Mouse (Mus musculus) forebrain, postnatal 0 days (tissue): ENCODE data around the gene Tecpr2. TPM values are rescaled to one million over a fixed set of nuclear protein-coding genes. Genes with fewer than 3 reads are reported as not detected.

Experiments used
- ATAC-seq: fragments of 200-750 bp; cut with Nextera tagmentation; 2 replicates; pipeline ENCODE4 v1.8.0; 2017; ENCODE audit warnings: mild to moderate bottlenecking, moderate library complexity
- DNase-seq: peaks from one replicate; pipeline ENCODE4 v3.0.0-alpha.2; 2015
- H3K27ac ChIP-seq: fragments of 300-500 bp; sonication (generic); 2 replicates; pipeline ENCODE4 v1.5.1; 2014; ENCODE audit warnings: low read depth, mild to moderate bottlenecking, antibody characterized with exemption, low read length, moderate library complexity, mixed read lengths
- H3K27me3 ChIP-seq: fragments of 300-500 bp; sonication (generic); 2 replicates; pipeline ENCODE4 v1.6.1; 2014; ENCODE audit warnings: mild to moderate bottlenecking, low read length, mixed read lengths; ENCODE audit not compliant: insufficient read depth
- H3K36me3 ChIP-seq: fragments of 300-500 bp; sonication (generic); 2 replicates; pipeline ENCODE4 v1.6.1; 2014; ENCODE audit warnings: mild to moderate bottlenecking, moderate library complexity; ENCODE audit not compliant: insufficient read depth
- H3K4me1 ChIP-seq: fragments of 300-500 bp; sonication (generic); 2 replicates; pipeline ENCODE4 v1.6.1; 2014; ENCODE audit warnings: antibody characterized with exemption; ENCODE audit not compliant: insufficient read depth
- H3K4me2 ChIP-seq: fragments of 300-500 bp; sonication (generic); 2 replicates; pipeline ENCODE4 v1.6.1; 2014; ENCODE audit warnings: low read depth, mild to moderate bottlenecking, moderate library complexity
- H3K4me3 ChIP-seq: fragments of 300-500 bp; sonication (generic); 2 replicates; pipeline ENCODE4 v1.5.1; 2014; ENCODE audit warnings: low read depth, low read length, mixed read lengths
- H3K9ac ChIP-seq: fragments of 300-500 bp; sonication (generic); 2 replicates; pipeline ENCODE4 v1.6.1; 2014; ENCODE audit warnings: mild to moderate bottlenecking
- H3K9me3 ChIP-seq: fragments of 300-500 bp; sonication (generic); 2 replicates; pipeline ENCODE4 v1.6.1; 2016; ENCODE audit warnings: low read length
- CTCF ChIP-seq: sonication (generic); IDR thresholded peaks from 2 replicates; pipeline ENCODE4 v1.5.1; 2016; ENCODE audit warnings: antibody characterized with exemption, control low read depth, low read depth
- WGBS: fragments of 180-500 bp; shearing (Covaris S2); extraction: QIAGEN DNeasy Blood & Tissue Kit; methylation state at CpG from one replicate; pipeline ENCODE4 v1.1.7; 2014; 5-methylcytosine and 5-hydroxymethylcytosine counted together
- polyA plus RNA-seq: library from polyadenylated mRNA; unstranded; fragments of >200 nt; fragmentation: Nextera tagmentation; extraction: Ambion mirVana; gene quantifications from 2 replicates; pipeline ENCODE4 v1.2.1, GENCODE M21; 2015
- total RNA-seq: library from RNA; depleted of rRNA; stranded (reverse); fragments of >200 nt; gene quantifications from 2 replicates; pipeline ENCODE4 v1.2.3, GENCODE M21; 2014

The Tecpr2 gene
- total and polyA plus RNA-seq, 2 experiments from 2014 or later, result 5.6 to 25.6 TPM

DNA sequence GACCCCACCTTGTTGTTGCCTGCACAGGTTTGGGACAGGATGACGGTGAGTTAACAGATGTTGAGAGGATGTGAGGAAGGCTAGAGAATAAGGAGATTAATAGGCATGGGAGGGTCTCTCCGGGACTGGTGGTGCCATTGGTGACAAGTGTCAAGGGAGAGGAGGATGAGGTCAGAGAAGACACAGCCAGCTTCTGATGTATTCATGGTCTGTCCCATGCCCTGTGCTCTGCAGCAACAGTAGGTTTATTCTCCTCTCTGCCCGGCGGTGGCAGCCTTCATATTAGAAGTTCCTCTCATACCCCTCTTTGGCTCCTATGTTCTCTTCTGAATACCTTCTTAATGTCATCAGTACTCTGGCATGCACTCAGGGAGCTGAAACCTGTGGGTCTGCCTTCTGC is 31.2 kb downstream of the Tecpr2 start:
- Histone ChIP-seq H3K36me3 (peaks cover 44% of the 10 kb centered on the region), H3K4me2 (no peak overlapping the region), H3K27ac (no peak overlapping the region), H3K9ac (no peak overlapping the region), H3K4me3 (no peak overlapping the region), H3K27me3 (no peaks in the 10 kb centered on the region), H3K9me3 (no peaks in the 10 kb centered on the region), H3K4me1 (no peaks in the 10 kb centered on the region)
- DNase-seq (no peak), ATAC-seq (no peak)
- WGBS, result 96% methylated on average over 4 of the region's 4 CpGs
- TF ChIP-seq CTCF, result no peak

DNA sequence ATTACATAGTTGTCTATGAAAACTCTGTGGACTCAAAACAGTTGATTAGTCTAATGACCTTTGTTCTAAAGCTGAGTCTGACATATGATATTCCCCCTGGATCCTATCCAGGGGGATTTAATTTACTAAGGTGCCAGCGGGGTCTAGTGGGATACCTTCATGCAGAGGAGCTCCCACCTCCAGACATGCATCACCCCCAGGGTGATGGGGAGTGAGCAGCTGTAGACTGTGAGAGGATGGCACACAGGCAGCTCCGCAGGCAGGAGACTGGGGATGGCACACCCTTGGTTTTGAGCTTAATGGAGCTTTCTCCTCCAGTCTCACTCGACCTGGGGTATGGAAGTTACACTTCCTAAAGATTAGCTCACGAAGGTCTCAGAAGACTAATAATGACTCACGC is 32.5 kb downstream of the Tecpr2 start:
- DNase-seq, result no peak
- 84% methylated on average over 5 of the region's 5 CpGs for WGBS

DNA sequence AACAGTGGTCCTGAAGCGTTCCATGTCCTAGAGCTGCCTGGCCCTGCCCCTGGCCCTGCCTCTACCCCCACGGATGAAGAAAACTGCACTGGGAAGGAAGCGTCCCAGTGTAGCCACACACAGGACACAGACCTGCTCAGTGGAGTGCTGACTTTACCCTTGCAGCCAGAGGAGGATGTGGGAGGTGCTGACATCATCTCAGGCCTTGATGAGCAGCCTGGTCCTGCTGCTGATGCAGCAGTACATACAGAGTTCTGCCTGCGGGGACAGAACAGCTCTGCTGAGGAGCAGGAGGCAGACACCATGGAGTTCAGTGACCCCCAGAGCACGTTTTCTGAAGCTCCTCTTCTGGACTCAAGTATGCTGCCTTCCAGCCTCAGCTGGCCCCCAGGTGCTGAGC is 43.8 kb downstream of the Tecpr2 start:
- TF ChIP-seq CTCF, result no peak
- H3K4me3 ChIP-seq, result no peak overlapping the region
- ATAC-seq (no peak), DNase-seq (no peak)
- H3K27me3 ChIP-seq, result no peaks in the 10 kb centered on the region
- 83% methylated on average over 5 of the region's 5 CpGs for WGBS
- H3K9me3 ChIP-seq, result no peaks in the 10 kb centered on the region
- peaks cover 51% of the 10 kb centered on the region for H3K36me3 ChIP-seq
- H3K4me2 ChIP-seq, result no peak overlapping the region
- H3K27ac ChIP-seq, result no peak overlapping the region
- H3K4me1 ChIP-seq, result no peaks in the 10 kb centered on the region
- H3K9ac ChIP-seq, result no peak overlapping the region

More for the DNA sequence above, 32.5 kb downstream of the Tecpr2 start:
- Histone ChIP-seq H3K9ac (no peak overlapping the region), H3K36me3 (peaks cover 34% of the 10 kb centered on the region), H3K9me3 (no peaks in the 10 kb centered on the region), H3K4me2 (no peak overlapping the region), H3K4me1 (no peaks in the 10 kb centered on the region), H3K27ac (no peak overlapping the region), H3K27me3 (no peaks in the 10 kb centered on the region), H3K4me3 (no peak overlapping the region)
- no peak for ATAC-seq
- TF ChIP-seq CTCF, result no peak

DNA sequence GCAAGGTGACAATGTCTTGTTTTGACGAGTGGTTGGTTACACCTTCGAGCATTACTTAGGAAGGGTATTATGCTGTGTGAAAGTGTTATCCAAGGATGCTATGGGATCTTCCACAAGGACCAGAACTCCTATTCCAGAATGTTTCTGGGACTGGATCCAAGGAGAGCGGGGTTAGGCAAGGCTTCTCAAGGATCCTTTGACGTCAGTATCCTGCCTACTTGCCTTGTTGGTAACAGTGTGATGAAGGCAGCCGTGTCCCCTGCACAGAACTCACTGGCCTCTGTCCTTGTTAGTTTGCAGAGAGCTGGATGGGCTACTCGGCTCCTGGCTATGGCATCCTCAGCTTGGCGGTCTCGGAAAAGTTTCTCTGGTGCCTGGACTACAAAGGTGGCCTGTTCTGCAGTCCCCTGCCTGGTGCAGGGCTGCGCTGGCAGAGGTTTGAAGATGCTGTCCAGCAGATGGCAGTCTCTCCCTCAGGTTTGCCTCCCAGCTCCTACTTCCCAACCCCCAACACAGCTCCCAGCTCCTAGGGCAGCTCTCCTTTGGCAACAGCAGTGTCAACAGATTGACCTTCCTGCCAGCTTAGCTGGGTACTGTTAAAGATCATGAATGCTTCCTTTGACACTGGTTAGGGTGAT is 47.0 kb downstream of the Tecpr2 start:
- H3K27me3 ChIP-seq, result no peaks in the 10 kb centered on the region
- peak; percentile 97 for ATAC-seq
- peak; percentile 88 for TF ChIP-seq CTCF
- H3K4me1 ChIP-seq, result no peaks in the 10 kb centered on the region
- peaks cover 53% of the 10 kb centered on the region for H3K36me3 ChIP-seq
- H3K4me3 ChIP-seq, result no peak overlapping the region
- no peaks in the 10 kb centered on the region for H3K9me3 ChIP-seq
- H3K4me2 ChIP-seq, result no peak overlapping the region
- DNase-seq, result peak; percentile 83
- H3K27ac ChIP-seq, result no peak overlapping the region
- H3K9ac ChIP-seq, result no peak overlapping the region
- WGBS, result 53% methylated on average over 9 of the region's 9 CpGs

DNA sequence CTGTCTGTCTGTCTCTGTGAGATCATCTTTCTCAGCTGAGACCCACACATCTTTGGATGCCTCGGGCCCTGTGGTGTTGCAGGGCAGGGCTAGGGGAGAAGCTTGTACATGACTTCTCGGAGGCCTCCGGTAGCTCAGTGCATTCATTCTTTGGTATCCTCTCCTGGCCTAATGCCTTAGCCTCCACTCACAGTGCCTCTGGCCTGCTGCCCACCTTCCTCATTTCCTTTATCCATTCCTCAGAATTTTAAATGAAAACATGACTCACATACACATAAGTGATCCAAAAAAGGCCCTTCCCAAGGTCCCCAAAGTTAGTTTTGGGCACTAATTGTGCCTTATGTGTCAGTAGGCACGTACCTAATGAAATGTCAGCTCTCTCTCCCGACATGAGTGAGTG is 48.4 kb downstream of the Tecpr2 start:
- Histone ChIP-seq H3K9me3 (no peaks in the 10 kb centered on the region), H3K4me3 (no peak overlapping the region), H3K27ac (no peak overlapping the region), H3K4me1 (no peaks in the 10 kb centered on the region), H3K9ac (no peak overlapping the region), H3K27me3 (no peaks in the 10 kb centered on the region), H3K4me2 (no peak overlapping the region), H3K36me3 (peaks cover 49% of the 10 kb centered on the region)
- 85% methylated on average over 5 of the region's 5 CpGs for WGBS
- DNase-seq, result no peak
- no peak for TF ChIP-seq CTCF
- ATAC-seq, result no peak

DNA sequence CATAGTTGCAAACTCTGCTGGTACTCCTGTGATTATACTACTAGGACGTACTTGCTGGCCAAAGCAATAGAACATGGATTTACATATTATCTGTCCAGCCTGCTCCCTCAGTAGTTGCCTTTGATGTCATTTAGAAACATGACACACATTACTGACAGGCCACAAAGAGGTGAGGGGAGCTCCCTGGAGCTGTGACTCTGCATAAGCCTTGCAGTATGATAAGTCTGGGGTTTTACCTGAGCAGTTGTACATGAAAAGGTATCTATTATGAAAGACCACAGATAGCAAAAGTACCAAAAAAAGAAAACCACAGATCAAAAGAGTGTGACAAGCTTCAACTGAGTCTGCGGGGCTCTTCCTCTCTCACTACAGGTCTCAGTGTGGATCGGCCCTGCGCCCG is 50.3 kb downstream of the Tecpr2 start:
- WGBS, result 95% methylated on average over 5 of the region's 5 CpGs
- Histone ChIP-seq H3K4me2 (no peak overlapping the region), H3K27ac (no peak overlapping the region), H3K27me3 (no peaks in the 10 kb centered on the region), H3K4me3 (no peak overlapping the region), H3K36me3 (peaks cover 36% of the 10 kb centered on the region), H3K9me3 (no peaks in the 10 kb centered on the region), H3K4me1 (no peaks in the 10 kb centered on the region), H3K9ac (no peak overlapping the region)
- DNase-seq (no peak), ATAC-seq (no peak)
- no peak for TF ChIP-seq CTCF

DNA sequence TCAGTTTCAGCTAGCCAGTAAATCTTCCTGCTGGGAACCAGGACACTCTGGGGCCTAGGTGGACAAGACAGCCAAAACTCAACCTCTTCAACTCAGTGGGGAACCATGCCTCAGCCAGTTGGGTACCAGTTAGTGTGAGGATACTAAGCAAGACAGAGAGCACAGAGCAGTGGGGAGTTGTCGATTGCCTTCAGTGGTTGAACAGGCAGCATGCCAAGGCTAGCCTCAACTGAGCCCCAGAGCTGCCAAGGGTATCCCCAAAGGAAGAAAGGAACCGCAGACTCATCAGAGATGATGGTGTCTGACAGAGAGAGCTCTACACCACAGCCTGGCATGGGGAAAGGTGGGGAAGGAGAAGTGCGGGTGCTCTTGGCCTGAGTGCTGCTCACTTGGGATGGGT is 51.8 kb downstream of the Tecpr2 start:
- Histone ChIP-seq H3K4me2 (no peak overlapping the region), H3K27me3 (no peaks in the 10 kb centered on the region), H3K4me3 (no peak overlapping the region), H3K4me1 (no peaks in the 10 kb centered on the region), H3K36me3 (peaks cover 48% of the 10 kb centered on the region), H3K9ac (no peak overlapping the region), H3K9me3 (no peaks in the 10 kb centered on the region), H3K27ac (no peak overlapping the region)
- DNase-seq (no peak), ATAC-seq (no peak)
- 85% methylated on average over 3 of the region's 3 CpGs for WGBS
- no peak for TF ChIP-seq CTCF
